In genomic region chr12:80518393-80518756, GRCm38 (mm10) we compare ENCODE assay signal across 7 mouse cellular contexts. TPM values are rescaled to one million over a fixed set of nuclear protein-coding genes. Genes with fewer than 3 reads are reported as not detected.
DNase-seq lines count a peak whose midpoint lies in the region; ATAC-seq and TF ChIP-seq lines count a peak whose summit lies in the region.

No protein-coding gene starts in this region.

- peak; percentile 63 for ATAC-seq in forebrain, embryonic 11.5 days (replicated peaks; ENCODE audit: low FRiP score)
- no peak for ATAC-seq in liver, embryonic 12.5 days
- no peak for ATAC-seq in megakaryocyte progenitor cell, adult 5-6 weeks (replicated peaks; ENCODE audit: poor library complexity)

- H3K4me3 ChIP-seq in left cerebral cortex, adult 2 months, result peak overlapping the region; percentile 86
- H3K4me3 ChIP-seq in forebrain, embryonic 11.5 days (ENCODE audit: low read depth, low read length), result peak overlapping the region; percentile 85
- peak overlapping the region; percentile 46 for H3K4me3 ChIP-seq in liver, embryonic 12.5 days

- no peak for TF ChIP-seq CTCF in left cerebral cortex, adult 2 months (IDR thresholded peaks at IDR 0.05)

- H3K4me1 ChIP-seq in forebrain, embryonic 11.5 days (replicated peaks; ENCODE audit: control insufficient read depth, insufficient read depth, low read length), result peaks cover 10% of the 10 kb centered on the region; the same call in 1 of the 2 replicates
- H3K4me1 ChIP-seq in liver, embryonic 12.5 days, result 0 out of 2 replicates have a peak, but pooled peaks cover 6% of the 10 kb centered on the region

- H3K4me2 ChIP-seq in forebrain, embryonic 11.5 days (ENCODE audit: low read depth, low read length, severe bottlenecking), result peak overlapping the region; percentile 90
- H3K4me2 ChIP-seq in liver, embryonic 12.5 days, result peak overlapping the region; percentile 61

- intact Hi-C loops in left cerebral cortex, adult 2 months (cut with DNase I), result loop anchor here (2.0 kb wide), 1 partner anchor 124 kb away; the partner anchor contains the start of gene Slc39a9

- no peaks in the 10 kb centered on the region for H3K9me3 ChIP-seq in forebrain, embryonic 11.5 days (ENCODE audit: control insufficient read depth, low read length)
- no peaks in the 10 kb centered on the region for H3K9me3 ChIP-seq in liver, embryonic 12.5 days (replicated peaks)

- no peaks in the 10 kb centered on the region for H3K36me3 ChIP-seq in forebrain, embryonic 11.5 days (ENCODE audit: control insufficient read depth, insufficient read depth, low read length)
- no peaks in the 10 kb centered on the region for H3K36me3 ChIP-seq in liver, embryonic 12.5 days

- WGBS in forebrain, embryonic 11.5 days, result 0% methylated on average over 25 of the region's 25 CpGs
- WGBS in liver, embryonic 12.5 days (ENCODE audit: insufficient replicate concordance), result under 1% methylated on average over 25 of the region's 25 CpGs

- H3K27ac ChIP-seq in left cerebral cortex, adult 2 months, result peak overlapping the region; percentile 59
- H3K27ac ChIP-seq in forebrain, embryonic 11.5 days (ENCODE audit: low read depth, low read length), result peak overlapping the region; percentile 90
- no peak overlapping the region for H3K27ac ChIP-seq in liver, embryonic 12.5 days

- DNase-seq in left cerebral cortex, adult 2 months (ENCODE audit: extremely low spot score in 1 of 2, low spot score in 2 of 2), result peak in 1 of 2 experiments; percentile 59
- no peak for DNase-seq in left cerebral cortex, adult 9 months (ENCODE audit: low spot score in 2 of 2)
- DNase-seq in cerebellum, adult 9-11 months, result peak; percentile 71
- no peak for DNase-seq in forebrain, embryonic 11.5 days (ENCODE audit: low spot score)
- no peak for DNase-seq in layer of hippocampus, adult 9-10 months (ENCODE audit: low spot score)

- H3K9ac ChIP-seq in forebrain, embryonic 11.5 days (ENCODE audit: low read length), result peak overlapping the region; percentile 91
- H3K9ac ChIP-seq in liver, embryonic 12.5 days, result no peak overlapping the region

- H3K27me3 ChIP-seq in forebrain, embryonic 11.5 days (ENCODE audit: control insufficient read depth, insufficient read depth, low read length), result peaks cover 7% of the 10 kb centered on the region; the same call in 1 of the 2 replicates
- H3K27me3 ChIP-seq in liver, embryonic 12.5 days (replicated peaks), result peaks cover 98% of the 10 kb centered on the region

RNA-seq across cellular contexts. Expression of gene Galnt16, which starts 0.3 kb away (rescaled TPM):
- total RNA-seq in left cerebral cortex, adult 2 months (2021), result 10 to 100 TPM; 94.6 to 94.9 TPM
- 19.9 and 20.3 TPM in 2 replicates for polyA plus RNA-seq in forebrain, embryonic 11.5 days (2014; fragmentation: Nextera tagmentation; extraction: Ambion mirVana)
- 0.28 and 0.48 TPM in 2 replicates for polyA plus RNA-seq in liver, embryonic 12.5 days (2016; fragmentation: Nextera tagmentation; extraction: Ambion mirVana)
- total RNA-seq in megakaryocyte progenitor cell, adult 5-6 weeks (2015), result not detected in 2 replicates
- not detected in 2 replicates for total RNA-seq in megakaryocyte progenitor cell, adult 5-6 weeks (2017)

RNA-seq across cellular contexts. Expression of gene Exd2, which starts 55.5 kb away (rescaled TPM):
- total RNA-seq in left cerebral cortex, adult 2 months (2021), result 100 to 1,000 TPM; 138 to 142 TPM
- 49.5 and 51.7 TPM in 2 replicates for polyA plus RNA-seq in forebrain, embryonic 11.5 days (2014; fragmentation: Nextera tagmentation; extraction: Ambion mirVana)
- polyA plus RNA-seq in liver, embryonic 12.5 days (2016; fragmentation: Nextera tagmentation; extraction: Ambion mirVana), result 10.6 and 10.9 TPM in 2 replicates
- 11.3 and 13.8 TPM in 2 replicates for total RNA-seq in megakaryocyte progenitor cell, adult 5-6 weeks (2015)
- total RNA-seq in megakaryocyte progenitor cell, adult 5-6 weeks (2017), result 9.3 and 18.8 TPM in 2 replicates

Comparison
In these comparisons a context has a peak if more than half of its experiments do, and no peak if none do; other contexts are left out.
1. RNA of gene Galnt16, which starts 0.3 kb away (total RNA-seq): 94.6 to 94.9 TPM in left cerebral cortex, adult 2 months; not detected in megakaryocyte progenitor cell, adult 5-6 weeks; every median in the first group is over 10 times any median in the second.
2. RNA of gene Exd2, which starts 55.5 kb away (total RNA-seq): 138 to 142 TPM in left cerebral cortex, adult 2 months; 9.3 to 18.8 TPM in megakaryocyte progenitor cell, adult 5-6 weeks; every median in the first group is over 4 times any median in the second.
3. Peak in every context shown above with its lines, with median percentiles within 50 percentile points of each other: H3K4me3 ChIP-seq.